Mouse (Mus musculus) layer of hippocampus, postnatal 36 days (tissue): ENCODE data around the gene Ccdc186. TPM values are rescaled to one million over a fixed set of nuclear protein-coding genes. Genes with fewer than 3 reads are reported as not detected.
A peak's percentile ranks its signal among the peaks of the same experiment; 100 is the strongest.
"Not testable (repeated sequence)": the region's sequence is repeated elsewhere in the genome, so short reads cannot be mapped to it uniquely, and the experiment has no call there.

Source experiments
- DNase-seq, 2 experiments: peaks; one replicate each; pipeline ENCODE4 v3.0.0; 2022
- total RNA-seq, 2 experiments: library from RNA; stranded (reverse); gene quantifications; 2 replicates each; pipeline ENCODE4 v1.2.3; 2021

Gene Ccdc186
- total RNA-seq, 2 experiments from 2014 or later: 54.2 to 57.7 TPM

DNA sequence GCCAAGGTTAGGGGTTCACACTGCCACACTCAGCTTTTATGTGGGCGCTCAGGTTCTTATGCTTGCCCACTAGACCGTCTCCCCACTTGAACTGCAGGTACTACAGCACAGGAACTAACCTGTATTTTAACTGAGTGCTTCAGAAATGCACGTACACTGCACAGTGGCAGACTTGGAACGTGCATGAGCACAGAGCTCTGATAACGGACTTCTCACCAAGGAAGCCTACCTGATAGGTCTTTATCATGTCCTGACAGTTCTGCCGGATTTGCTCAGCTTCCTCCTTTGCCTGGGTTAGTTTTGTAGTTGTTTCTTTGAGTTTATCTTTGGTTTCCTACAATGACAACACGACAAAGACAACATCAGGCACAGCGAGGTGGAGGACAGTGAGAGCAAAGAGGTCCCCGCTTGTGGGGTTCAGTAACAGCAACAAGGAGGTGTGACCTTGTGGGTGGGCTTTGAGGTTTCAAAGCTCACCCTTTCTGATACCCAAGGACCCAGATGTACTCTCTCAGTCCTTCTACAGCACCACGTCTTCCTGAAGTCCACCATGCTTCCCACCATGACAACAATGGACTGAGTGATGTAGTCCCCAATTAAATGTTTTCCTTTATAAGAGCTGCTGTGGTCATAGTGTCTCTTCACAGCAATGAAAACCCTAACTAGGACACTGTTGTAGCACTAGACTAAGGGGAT lies 20.2 kb downstream of the Ccdc186 start:
- no peak for DNase-seq

DNA sequence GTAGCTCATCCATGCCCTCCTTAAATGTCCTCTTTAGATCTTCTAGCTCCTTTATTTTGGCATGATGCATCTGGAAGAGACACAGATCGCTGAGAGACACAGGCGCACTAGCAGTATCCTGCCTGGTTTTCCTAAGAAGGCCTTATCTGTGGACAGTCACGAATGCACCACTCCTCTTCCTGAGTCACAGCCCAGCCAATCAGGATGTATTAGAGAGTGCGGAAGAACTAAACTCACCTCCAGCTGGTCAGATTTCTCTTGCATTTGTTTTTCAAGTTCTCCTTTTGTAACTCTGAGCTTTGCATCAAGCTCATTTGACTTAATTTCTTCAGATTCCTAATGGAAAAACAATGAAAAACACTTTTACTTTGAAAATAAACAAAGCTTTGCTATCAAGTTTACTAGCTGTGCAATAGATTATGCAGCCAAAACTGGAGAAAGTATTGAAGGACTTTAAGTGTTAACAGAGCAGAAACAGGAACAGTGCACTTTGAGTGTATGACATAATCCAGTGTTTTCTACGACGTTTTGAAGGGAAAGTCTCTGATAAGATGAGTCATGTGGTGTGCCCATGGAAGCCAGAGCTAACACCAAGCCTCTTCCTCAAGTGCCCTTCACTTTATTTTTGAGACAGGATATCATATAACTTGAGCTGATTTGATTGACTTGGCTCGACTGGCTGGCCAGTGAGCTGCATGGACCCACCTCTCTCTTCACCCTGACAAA lies 20.9 kb downstream of the Ccdc186 start:
- no peak for DNase-seq

DNA sequence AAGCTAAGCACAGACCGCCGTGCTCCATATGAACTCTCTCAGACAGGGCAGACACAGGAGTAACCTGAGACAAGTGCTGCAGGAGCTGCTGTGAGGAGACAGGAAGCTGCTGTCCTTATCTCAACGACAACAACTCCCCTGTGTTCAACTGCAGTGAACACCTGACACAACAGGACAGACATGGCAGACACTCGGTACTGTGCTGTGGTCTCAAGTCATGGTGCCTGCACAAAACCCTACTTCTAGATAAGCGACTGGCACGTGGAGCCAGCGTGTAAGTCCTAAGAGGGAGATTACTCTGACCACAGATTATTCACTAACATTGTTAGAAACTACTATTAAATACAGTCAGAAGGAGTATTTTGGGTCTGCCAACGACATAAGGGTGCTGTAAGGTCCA lies 21.8 kb downstream of the Ccdc186 start:
- no peak for DNase-seq

DNA sequence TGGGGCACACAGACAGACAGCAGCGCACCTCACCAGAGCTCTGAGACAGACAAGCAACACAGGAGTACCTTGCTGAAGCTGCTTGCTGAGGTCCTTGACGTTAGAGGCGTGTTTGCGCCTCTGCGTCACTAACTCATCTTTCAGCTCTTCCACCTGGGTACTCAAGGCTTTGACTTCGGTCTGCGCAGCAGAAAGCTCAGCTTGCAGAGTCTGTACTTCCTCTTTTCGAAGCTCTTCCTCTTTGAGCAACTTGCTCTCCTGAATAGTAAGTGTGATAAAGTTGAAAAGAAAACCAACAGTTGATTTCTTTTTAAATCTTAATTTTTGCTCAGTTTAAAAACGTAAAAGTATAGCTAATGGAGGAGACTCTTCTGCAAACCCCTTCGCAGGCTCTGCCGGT lies 24.6 kb downstream of the Ccdc186 start:
- no peak for DNase-seq

DNA sequence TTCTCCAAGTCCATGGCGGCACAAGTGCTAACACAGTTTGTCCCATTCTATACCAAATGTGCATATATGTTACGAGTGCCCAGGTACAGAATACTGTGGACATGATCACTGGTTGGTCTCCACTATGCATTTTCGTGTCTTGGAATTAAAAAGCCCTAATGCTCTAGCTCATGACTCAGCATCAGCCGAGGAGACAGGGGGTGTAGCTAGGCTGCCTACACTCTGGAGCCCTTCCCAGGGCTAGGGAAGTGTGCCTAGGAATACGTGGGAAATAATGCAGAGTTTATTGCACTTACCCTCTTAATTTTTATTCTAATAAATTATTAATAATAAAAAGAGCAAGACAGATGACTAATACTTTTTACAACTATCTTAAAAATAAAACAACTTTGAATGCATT lies 33.0 kb downstream of the Ccdc186 start:
- DNase-seq: no peak

DNA sequence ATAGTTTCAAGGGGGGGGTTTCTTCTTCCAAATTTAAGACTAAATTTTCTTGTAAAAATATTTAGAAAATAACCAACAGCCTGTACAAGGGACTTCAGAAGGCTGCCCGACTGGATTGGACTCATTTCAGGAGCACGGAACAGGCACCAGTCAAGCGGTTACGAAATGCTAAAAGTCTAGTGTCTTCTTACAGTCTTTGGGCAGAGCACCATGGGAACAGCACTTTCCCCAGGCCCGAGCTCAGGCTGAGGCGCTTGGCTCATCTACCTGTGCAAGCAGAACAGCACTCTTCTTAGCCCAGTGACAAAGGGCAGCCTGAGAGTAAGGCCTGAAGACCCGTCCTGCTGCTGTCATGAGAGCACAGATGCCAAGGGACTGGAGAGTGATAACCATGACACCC lies 34.1 kb downstream of the Ccdc186 start:
- no peak for DNase-seq

DNA sequence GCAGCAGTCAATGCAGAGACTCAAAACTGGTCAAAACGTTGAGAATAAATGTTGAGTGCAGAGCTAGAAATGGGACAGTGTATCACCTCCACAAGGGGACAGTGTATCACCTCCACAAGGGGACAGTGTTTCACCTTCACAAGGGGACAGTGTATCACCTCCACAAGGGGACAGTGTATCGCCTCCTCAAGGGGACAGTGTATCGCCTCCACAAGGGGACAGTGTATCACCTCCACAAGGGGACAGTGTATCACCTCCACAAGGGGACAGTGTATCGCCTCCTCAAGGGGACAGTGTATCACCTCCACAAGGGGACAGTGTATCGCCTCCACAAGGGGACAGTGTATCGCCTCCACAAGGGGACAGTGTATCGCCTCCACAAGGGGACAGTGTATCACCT lies 43.5 kb downstream of the Ccdc186 start:
- DNase-seq: not testable (repeated sequence)

DNA sequence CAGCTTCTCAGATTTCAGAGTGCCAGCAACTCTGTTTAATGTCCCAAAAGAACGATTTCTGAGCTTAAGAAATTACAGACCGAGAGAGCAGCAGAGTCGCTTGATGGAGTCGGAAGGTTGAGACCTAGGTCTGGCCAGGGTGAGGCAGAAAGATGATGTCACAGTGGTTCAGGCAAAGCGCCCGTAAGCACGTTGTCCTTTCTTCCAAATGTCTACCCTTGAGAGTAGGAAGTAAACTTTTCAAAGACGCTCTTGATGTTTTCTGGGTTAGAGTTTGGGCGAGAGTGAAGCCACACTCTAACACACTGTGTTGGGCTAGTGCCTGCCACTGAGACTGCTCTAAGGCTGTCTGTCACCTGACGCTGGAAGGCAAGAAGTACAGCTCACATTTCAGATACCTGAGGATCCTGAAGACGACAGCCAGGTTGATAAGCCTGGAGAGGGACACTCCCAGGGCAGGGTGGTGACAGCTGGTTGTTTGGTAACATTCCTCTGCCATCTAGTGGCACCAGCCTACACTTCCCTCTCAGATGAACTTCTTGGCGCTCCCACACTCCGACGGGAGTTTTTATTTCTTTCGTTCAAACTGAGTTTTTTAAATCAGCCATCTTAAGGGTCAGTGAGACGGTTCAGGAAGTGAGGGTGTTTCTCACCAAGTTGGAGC lies 45.1 kb downstream of the Ccdc186 start:
- DNase-seq: peak; percentile 34 to 40

DNA sequence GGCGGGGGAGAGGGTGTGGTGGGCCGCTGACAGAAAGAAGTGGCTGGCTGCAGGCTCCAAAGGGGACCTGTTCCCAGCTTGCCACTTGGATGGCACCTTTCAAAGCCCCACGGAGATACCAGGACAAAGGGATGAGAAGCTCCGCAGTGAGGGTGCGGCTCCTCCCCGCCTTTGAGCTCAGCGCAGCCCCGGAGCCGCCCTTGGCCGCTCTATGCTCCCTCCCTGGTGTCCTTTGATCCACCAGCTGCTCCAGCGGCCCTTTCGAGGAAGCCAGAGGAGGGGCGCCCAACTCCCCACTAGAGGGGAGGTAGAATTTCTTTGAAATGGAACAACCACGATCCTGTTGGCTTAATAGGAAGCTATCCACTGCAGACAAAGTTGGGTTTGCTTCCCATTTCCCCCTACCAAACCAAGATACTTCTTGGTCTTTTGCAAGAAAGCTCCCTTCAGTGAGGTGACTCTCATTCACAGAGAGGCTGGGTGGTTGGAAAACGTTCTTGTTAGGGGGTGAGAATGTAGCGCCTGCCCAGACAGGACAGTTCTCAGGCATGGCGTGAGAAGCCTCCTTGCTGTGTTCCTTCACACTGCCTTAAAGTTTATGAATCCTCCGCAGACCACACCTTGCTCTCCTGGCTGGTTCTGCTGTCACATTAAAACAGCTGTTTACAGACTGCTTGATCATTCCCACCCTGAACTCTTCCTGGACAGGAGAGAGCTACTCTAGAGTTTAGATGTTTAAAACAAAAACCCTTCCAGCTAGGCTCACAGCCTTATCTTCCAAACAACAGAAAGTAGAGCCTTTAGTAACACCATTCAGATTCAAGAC lies 45.9 kb downstream of the Ccdc186 start:
- no peak for DNase-seq

DNA sequence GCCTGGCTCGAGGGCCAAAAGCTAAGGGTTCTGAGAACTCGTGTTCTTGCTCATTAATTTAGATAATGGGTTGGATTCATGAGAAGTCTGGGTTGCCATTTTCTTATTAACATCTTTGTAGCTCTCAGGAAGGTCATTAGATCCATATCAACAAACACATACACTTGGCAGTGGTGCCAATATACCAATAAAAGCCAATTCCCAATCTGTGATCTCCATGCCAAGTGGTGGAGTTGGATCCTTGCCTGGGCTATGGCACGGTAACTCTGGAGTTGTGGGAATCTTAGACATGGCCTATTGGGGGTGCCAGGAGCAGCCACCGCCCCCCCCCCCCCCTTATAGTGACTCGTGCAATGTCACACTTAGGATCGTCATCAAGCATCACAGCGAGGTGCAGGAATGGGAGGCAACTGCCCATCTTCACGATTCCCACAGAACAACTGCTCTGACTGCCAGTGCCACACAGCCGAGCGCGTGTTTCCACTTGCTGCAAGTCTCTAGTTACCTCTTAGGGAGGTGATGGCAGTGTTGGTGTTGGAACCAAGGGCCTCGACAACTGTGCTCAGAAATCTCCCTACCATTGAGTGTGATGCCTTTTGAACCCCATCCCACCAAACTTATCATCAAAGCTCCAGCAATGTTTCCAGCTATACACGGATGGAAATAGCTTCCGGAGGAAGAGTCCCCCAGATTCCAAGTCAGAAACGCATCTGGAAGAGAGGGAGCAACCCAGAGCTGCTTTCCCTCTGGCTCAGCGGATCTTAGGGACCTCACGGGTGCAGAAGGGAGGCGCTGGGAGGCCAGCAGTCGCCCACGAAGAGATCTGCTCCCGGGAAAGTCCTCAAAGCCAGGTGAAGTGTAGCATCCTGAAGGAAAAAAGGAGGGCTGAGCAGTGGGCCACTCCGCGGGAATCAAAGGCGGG lies 46.8 kb downstream of the Ccdc186 start:
- no peak for DNase-seq

DNA sequence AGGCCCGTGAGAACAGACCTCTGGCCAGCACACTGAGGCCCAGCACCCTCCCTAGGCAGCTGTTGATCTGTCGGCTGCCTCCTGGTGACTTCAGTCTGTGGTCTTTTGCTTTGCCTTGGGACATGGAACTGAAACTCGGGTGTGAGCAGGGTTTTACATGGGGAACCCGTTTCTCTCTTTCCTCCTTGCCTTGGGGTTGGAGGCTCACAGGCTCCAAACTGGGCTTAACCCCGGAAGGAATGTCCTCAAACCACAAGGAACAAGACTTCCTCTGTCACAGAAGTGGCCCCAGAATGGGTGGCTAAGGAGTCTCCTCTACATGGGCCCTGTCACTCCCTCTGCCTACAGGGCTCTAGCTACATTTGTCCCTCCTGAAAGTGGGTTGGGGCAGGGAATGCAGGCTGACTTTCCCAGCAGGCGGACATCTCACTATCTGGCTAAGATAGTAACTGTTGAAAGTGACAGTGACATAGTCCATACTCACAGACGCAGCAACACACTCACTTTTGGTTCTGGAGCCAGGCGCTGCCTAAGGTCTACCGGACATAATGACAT lies 47.5 kb downstream of the Ccdc186 start:
- no peak for DNase-seq

DNA sequence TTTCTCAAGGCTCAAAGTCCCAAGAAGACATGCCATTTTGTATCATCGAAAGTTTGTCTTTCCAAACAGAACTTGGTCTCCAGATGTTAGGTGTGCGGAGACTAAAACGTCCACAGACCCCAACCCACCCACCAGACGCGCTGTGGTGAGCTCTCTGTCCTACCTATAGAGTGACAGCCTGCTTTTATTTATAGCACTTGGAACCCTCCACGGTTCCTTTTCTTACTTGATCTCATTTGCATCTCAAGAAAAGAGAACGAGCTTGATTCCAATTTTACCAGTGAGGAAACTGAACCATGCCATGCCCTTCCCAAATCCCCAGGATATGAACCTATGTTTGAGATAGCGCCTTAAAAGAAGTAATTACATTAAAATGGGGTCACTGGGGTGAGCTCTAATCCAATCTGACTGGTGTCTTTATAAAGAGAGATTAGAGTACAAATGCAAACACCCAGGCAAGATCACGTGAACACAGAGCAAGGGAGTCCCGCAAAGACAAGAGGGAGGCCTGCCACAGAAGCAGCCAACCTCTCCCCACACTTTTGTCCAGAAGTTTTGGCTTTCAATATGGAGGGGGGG lies 48.5 kb downstream of the Ccdc186 start:
- DNase-seq: no peak

DNA sequence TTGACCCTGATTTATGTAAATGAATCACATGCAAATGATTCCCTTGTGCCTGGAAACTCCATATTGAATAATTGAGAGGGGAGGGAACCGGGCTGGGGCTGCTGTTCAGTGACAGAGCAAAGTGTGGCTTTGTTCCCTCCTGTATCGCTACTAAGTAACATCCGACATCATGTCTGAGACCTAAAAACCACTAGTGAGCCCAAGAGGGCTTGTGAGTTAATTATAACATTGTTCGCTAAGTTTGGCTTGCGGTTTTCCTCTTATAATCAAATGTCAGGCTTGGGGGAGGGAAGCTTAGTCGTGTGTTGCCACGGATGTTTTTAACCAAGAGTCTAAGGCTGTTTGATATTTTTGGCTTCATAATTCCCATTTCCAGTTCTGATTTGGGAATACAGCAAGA lies 49.8 kb downstream of the Ccdc186 start:
- DNase-seq: no peak

DNA sequence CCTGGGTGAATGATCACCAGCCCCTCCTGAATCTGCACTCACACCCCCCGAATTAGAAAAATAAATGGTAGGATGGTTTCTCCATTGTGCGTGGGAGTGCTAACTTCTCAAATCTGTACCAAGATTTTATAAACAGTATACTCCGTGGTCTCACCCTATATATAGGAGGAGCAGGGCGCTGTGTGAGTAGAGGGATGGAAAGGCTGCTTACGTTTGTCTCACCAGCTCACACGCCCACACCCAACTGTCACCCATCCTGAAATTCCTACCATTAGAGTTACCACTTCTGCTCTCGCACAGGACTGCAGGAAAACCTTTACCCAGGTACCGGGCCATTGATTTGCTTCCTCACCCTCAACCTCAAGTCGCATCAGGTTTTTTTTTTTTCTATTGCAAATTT lies 53.0 kb downstream of the Ccdc186 start:
- no peak for DNase-seq

DNA sequence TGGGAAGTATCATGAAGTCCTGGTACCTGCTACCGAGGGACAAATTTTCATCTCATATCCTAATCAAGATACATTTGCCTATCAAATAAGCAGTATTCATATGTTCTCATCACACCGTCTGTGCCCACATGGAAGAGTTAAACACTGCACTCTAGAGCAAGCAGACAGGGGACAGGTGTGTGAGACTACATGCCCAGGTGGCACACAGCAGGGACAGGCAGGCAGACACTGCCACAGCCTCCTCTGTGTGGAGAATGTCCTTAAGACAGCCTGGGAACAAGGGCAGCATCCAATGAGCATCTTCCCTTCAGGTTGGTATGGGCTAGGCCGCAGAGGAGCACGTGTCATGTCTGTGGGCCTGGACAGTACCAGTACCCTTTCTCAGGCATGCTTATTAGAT lies 59.3 kb downstream of the Ccdc186 start:
- no peak for DNase-seq

DNA sequence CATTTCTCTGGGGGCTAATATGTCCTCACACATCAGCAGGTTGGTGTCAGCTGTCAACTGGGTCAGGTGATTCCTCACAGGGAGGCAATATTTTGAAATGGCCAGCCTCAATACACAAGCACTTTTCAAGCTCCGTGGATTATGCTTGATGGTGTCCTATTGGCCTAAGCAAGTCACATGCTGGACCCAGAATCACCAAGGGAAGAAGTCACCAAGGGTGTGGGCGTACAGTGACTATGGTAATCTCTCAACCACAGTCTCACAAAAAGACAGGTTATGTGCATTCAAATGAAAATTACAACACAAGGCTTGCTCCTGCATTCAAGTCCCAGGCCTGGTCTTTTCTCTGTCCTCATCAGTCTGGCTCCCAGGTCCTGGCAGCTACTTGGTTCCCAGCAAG lies 60.3 kb downstream of the Ccdc186 start:
- DNase-seq: no peak

DNA sequence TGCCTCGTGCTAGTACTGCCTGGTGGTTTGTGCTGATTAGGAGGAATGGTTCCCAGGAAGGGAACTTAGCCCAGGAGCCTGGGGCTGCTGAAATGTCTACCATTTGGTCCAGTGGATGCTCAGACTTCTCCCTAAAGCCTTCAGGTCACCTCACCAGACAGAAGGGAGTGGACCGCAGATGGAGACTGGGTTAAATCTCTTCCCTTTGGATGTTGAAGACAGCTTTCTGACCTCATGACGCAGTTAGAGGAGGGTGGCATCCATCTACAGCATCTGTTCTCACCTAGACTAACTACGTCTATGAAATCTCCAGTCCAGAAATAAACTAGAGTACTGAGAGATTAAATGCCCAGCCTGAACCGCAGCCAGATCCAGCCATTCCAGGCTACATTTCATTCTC lies 60.9 kb downstream of the Ccdc186 start:
- no peak for DNase-seq

DNA sequence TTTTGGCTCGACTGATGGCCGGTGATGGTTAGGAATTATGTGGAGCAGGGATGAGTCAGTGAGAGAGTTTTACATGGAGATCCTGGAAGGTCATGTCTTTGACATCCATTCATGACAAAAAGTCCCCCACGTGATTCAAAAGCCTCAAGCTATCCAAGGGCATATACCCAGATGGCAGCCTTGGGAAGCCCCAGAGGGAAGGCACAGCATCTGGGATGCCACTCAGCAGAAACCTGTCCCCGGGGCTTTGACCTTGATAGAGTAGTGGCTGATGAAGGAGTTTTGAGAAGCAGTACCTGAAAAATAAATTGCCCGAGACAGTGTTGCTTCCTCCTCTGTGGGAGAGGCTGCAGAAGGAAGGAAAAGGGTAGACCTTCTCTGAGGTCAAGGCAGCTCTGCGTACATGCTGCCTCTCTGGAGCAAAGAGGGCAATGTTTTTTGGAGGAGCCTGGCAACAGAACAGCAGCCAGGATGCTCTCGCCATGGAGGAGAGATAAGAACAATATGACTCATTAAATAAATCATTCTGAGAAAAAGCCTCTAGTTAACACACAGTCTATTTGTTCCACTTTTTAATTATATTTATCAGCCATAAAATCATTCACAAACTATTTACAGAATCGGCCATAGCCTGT lies 61.6 kb downstream of the Ccdc186 start:
- no peak for DNase-seq

DNA sequence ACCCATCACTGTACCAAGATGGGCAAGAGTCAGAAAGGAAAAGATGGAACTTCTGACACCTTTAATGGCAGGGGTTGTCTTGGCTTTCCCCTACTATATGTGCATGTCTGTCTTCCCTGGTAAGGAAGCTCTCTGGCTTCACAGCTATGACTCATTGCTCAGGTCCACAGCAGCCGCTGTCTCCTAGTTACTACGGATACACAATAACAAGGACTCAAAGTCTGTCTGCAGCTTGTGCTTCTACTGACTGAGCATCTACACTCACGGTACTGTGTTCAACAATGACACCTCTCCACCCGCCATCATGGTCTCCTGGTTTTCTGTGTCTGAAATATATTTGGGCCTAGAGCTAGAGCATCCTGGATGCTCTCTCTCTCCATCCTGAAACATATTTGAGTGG lies 62.2 kb downstream of the Ccdc186 start:
- DNase-seq: no peak

DNA sequence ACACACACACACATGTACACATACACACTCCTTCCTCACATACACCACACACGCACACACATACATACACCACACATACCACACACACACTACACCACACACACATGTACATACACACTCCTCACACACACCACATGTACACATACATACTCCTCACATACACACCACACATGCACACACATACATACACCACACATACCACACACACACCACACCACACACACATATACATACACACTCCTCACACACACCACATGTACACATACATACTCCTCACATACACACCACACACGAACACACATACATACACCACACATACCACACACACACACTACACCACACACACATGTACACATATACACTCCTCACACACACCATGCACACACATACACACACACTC lies 63.7 kb downstream of the Ccdc186 start:
- DNase-seq: no peak

DNA sequence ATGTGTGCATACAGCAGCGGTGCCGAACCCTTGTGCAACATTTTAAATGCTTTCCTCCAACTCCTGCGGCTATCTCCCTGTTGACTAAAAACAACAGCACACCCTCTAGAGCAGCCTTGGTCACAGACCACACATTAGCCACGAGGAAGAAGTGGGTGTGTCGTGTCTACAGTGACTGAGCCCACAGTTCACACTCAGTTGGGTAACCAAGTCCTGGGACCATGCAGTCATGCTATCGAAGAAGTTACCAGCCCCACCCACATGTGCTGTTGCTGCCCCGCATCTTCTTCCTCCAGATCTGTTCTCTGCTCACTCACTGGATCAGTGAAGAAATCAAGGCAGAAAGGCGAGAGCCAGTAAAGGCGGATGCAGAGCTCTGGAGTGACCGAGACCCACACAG lies 65.6 kb downstream of the Ccdc186 start:
- no peak for DNase-seq
